Mouse (Mus musculus) cerebellum, adult 2 months (tissue): ENCODE data around the gene Tstd1.

ENCODE experiments used
- CTCF ChIP-seq: fragments of 200-500 bp; IDR thresholded peaks from 2 replicates; pipeline ENCODE4 v1.5.1; 2011; ENCODE audit warnings: low read depth, mild to moderate bottlenecking, control low read depth, low read length, moderate library complexity, borderline replicate concordance; ENCODE audit not compliant: insufficient read depth
- POLR2A ChIP-seq: fragments of 200-500 bp; IDR thresholded peaks from 2 replicates; pipeline ENCODE4 v1.6.1; 2011; ENCODE audit warnings: low read length, control low read depth, borderline replicate concordance; ENCODE audit not compliant: insufficient read depth

- TF ChIP-seq CTCF (no peak), POLR2A (no peak)
These were observed 45.8 kb upstream of the Tstd1 start for GRCm38 (mm10) chr1:171372880-171373279.
